Mouse (Mus musculus): ENCODE results near the gene Sgip1. TPM values are rescaled to one million over a fixed set of nuclear protein-coding genes. Genes with fewer than 3 reads are reported as not detected.

The Sgip1 gene
- polyA plus RNA-seq, 1 experiment from 2014 or later = 3.0 TPM

GRCm38 (mm10) chr4:102895866-102896265 is 154.8 kb downstream of the Sgip1 start:
- 91% methylated on average over 2 of the region's 2 CpGs for WGBS
- H3K27ac ChIP-seq = no peak overlapping the region
- no peak for DNase-seq (ENCODE audit: low spot score)
- peaks cover 4% of the 10 kb centered on the region; the same call in 1 of the 2 replicates for H3K4me1 ChIP-seq
- H3K27me3 ChIP-seq (ENCODE audit: insufficient read depth, poor library complexity, severe bottlenecking) = no peaks in the 10 kb centered on the region
- no peaks in the 10 kb centered on the region for H3K36me3 ChIP-seq
- 0 out of 2 replicates have a peak, but pooled peaks cover 4% of the 10 kb centered on the region for H3K9me3 ChIP-seq
- H3K4me3 ChIP-seq = no peak overlapping the region

GRCm38 (mm10) chr4:102898987-102899386 is 157.9 kb downstream of the Sgip1 start:
- no peak for DNase-seq (ENCODE audit: low spot score)
- peak overlapping the region; percentile 13; the same call in 1 of the 2 replicates for H3K27ac ChIP-seq
- H3K27me3 ChIP-seq (ENCODE audit: insufficient read depth, poor library complexity, severe bottlenecking) = no peaks in the 10 kb centered on the region
- H3K9me3 ChIP-seq = 0 out of 2 replicates have a peak, but pooled peaks cover 4% of the 10 kb centered on the region
- peaks cover 4% of the 10 kb centered on the region; the same call in 1 of the 2 replicates for H3K4me1 ChIP-seq
- H3K36me3 ChIP-seq = no peaks in the 10 kb centered on the region
- WGBS = 78% methylated on average over 4 of the region's 4 CpGs
- no peak overlapping the region for H3K4me3 ChIP-seq

GRCm38 (mm10) chr4:102899683-102900082 is 158.6 kb downstream of the Sgip1 start:
- no peak overlapping the region for H3K27ac ChIP-seq
- no peaks in the 10 kb centered on the region for H3K36me3 ChIP-seq
- DNase-seq (ENCODE audit: low spot score) = no peak
- H3K9me3 ChIP-seq = 0 out of 2 replicates have a peak, but pooled peaks cover 4% of the 10 kb centered on the region
- no peak overlapping the region for H3K4me3 ChIP-seq
- H3K4me1 ChIP-seq = peaks cover 4% of the 10 kb centered on the region; the same call in 1 of the 2 replicates
- H3K27me3 ChIP-seq (ENCODE audit: insufficient read depth, poor library complexity, severe bottlenecking) = no peaks in the 10 kb centered on the region
- 68% methylated on average over 5 of the region's 5 CpGs for WGBS

- Histone ChIP-seq H3K27me3 (ENCODE audit: insufficient read depth, poor library complexity, severe bottlenecking) (no peaks in the 10 kb centered on the region), H3K4me1 (peaks cover 4% of the 10 kb centered on the region; the same call in 1 of the 2 replicates), H3K9me3 (0 out of 2 replicates have a peak, but pooled peaks cover 4% of the 10 kb centered on the region), H3K27ac (no peak overlapping the region), H3K36me3 (no peaks in the 10 kb centered on the region), H3K4me3 (no peak overlapping the region)
- no peak for DNase-seq (ENCODE audit: low spot score)
- WGBS = 80% methylated on average over 6 of the region's 6 CpGs
Measured at GRCm38 (mm10) chr4:102900166-102900565, 159.1 kb downstream of the Sgip1 start.

GRCm38 (mm10) chr4:102907843-102908427 is 166.8 kb downstream of the Sgip1 start:
- H3K4me1 ChIP-seq = no peaks in the 10 kb centered on the region
- H3K36me3 ChIP-seq = no peaks in the 10 kb centered on the region
- 59% methylated on average over 7 of the region's 7 CpGs for WGBS
- H3K9me3 ChIP-seq = no peaks in the 10 kb centered on the region
- DNase-seq (ENCODE audit: low spot score) = no peak
- no peak overlapping the region for H3K27ac ChIP-seq
- no peaks in the 10 kb centered on the region for H3K27me3 ChIP-seq (ENCODE audit: insufficient read depth, poor library complexity, severe bottlenecking)
- no peak overlapping the region for H3K4me3 ChIP-seq

- Histone ChIP-seq H3K9me3 (no peaks in the 10 kb centered on the region), H3K4me3 (no peak overlapping the region), H3K4me1 (no peaks in the 10 kb centered on the region), H3K36me3 (no peaks in the 10 kb centered on the region), H3K27ac (no peak overlapping the region), H3K27me3 (ENCODE audit: insufficient read depth, poor library complexity, severe bottlenecking) (no peaks in the 10 kb centered on the region)
- WGBS = 85% methylated on average over 4 of the region's 4 CpGs
- no peak for DNase-seq (ENCODE audit: low spot score)
Measured at GRCm38 (mm10) chr4:102910191-102910590, 169.1 kb downstream of the Sgip1 start.

- no peak for DNase-seq (ENCODE audit: low spot score)
- Histone ChIP-seq H3K36me3 (no peaks in the 10 kb centered on the region), H3K9me3 (no peaks in the 10 kb centered on the region), H3K27ac (no peak overlapping the region), H3K4me3 (no peak overlapping the region), H3K4me1 (no peaks in the 10 kb centered on the region), H3K27me3 (ENCODE audit: insufficient read depth, poor library complexity, severe bottlenecking) (no peaks in the 10 kb centered on the region)
- 86% methylated on average over 3 of the region's 3 CpGs for WGBS
Measured at GRCm38 (mm10) chr4:102913176-102913575, 172.1 kb downstream of the Sgip1 start.

GRCm38 (mm10) chr4:102913700-102914327 is 172.7 kb downstream of the Sgip1 start:
- H3K36me3 ChIP-seq = no peaks in the 10 kb centered on the region
- H3K4me1 ChIP-seq = no peaks in the 10 kb centered on the region
- WGBS = 69% methylated on average over 5 of the region's 5 CpGs
- H3K27me3 ChIP-seq (ENCODE audit: insufficient read depth, poor library complexity, severe bottlenecking) = no peaks in the 10 kb centered on the region
- no peak overlapping the region for H3K27ac ChIP-seq
- no peak for DNase-seq (ENCODE audit: low spot score)
- H3K9me3 ChIP-seq = no peaks in the 10 kb centered on the region
- H3K4me3 ChIP-seq = no peak overlapping the region

- Histone ChIP-seq H3K4me3 (no peak overlapping the region), H3K9me3 (no peaks in the 10 kb centered on the region), H3K27ac (no peak overlapping the region), H3K36me3 (no peaks in the 10 kb centered on the region), H3K4me1 (no peaks in the 10 kb centered on the region), H3K27me3 (ENCODE audit: insufficient read depth, poor library complexity, severe bottlenecking) (no peaks in the 10 kb centered on the region)
- WGBS = 79% methylated on average over 1 of the region's 1 CpGs
- DNase-seq (ENCODE audit: low spot score) = no peak
Measured at GRCm38 (mm10) chr4:102918191-102918590, 177.1 kb downstream of the Sgip1 start.

- no peaks in the 10 kb centered on the region for H3K9me3 ChIP-seq
- H3K27me3 ChIP-seq (ENCODE audit: insufficient read depth, poor library complexity, severe bottlenecking) = no peaks in the 10 kb centered on the region
- no peak for DNase-seq (ENCODE audit: low spot score)
- H3K4me3 ChIP-seq = no peak overlapping the region
- 53% methylated on average over 3 of the region's 4 CpGs for WGBS
- no peaks in the 10 kb centered on the region for H3K36me3 ChIP-seq
- no peak overlapping the region for H3K27ac ChIP-seq
- no peaks in the 10 kb centered on the region for H3K4me1 ChIP-seq
Measured at GRCm38 (mm10) chr4:102929491-102929890, 188.4 kb downstream of the Sgip1 start.

- no peak overlapping the region for H3K4me3 ChIP-seq
- 82% methylated on average over 7 of the region's 7 CpGs for WGBS
- H3K36me3 ChIP-seq = no peaks in the 10 kb centered on the region
- H3K27ac ChIP-seq = no peak overlapping the region
- H3K27me3 ChIP-seq (ENCODE audit: insufficient read depth, poor library complexity, severe bottlenecking) = no peaks in the 10 kb centered on the region
- H3K9me3 ChIP-seq = no peaks in the 10 kb centered on the region
- no peak for DNase-seq (ENCODE audit: low spot score)
- no peaks in the 10 kb centered on the region for H3K4me1 ChIP-seq
Measured at GRCm38 (mm10) chr4:102930679-102931078, 189.6 kb downstream of the Sgip1 start.

- Histone ChIP-seq H3K27me3 (ENCODE audit: insufficient read depth, poor library complexity, severe bottlenecking) (no peaks in the 10 kb centered on the region), H3K4me1 (no peaks in the 10 kb centered on the region), H3K4me3 (no peak overlapping the region), H3K36me3 (no peaks in the 10 kb centered on the region), H3K9me3 (no peaks in the 10 kb centered on the region), H3K27ac (no peak overlapping the region)
- DNase-seq (ENCODE audit: low spot score) = no peak
- 72% methylated on average over 3 of the region's 3 CpGs for WGBS
Measured at GRCm38 (mm10) chr4:102940266-102940665, 199.2 kb downstream of the Sgip1 start.

- no peak overlapping the region for H3K27ac ChIP-seq
- H3K27me3 ChIP-seq (ENCODE audit: insufficient read depth, poor library complexity, severe bottlenecking) = no peaks in the 10 kb centered on the region
- no peaks in the 10 kb centered on the region for H3K4me1 ChIP-seq
- WGBS = 82% methylated on average over 4 of the region's 4 CpGs
- no peak overlapping the region for H3K4me3 ChIP-seq
- no peak for DNase-seq (ENCODE audit: low spot score)
- no peaks in the 10 kb centered on the region for H3K36me3 ChIP-seq
- H3K9me3 ChIP-seq = no peaks in the 10 kb centered on the region
Measured at GRCm38 (mm10) chr4:102940738-102941137, 199.6 kb downstream of the Sgip1 start.

All from heart, embryonic 10.5 days (tissue).